In genomic region chr5:30616644-30617043, GRCm38 (mm10) we compare ENCODE assay signal across 15 mouse cellular contexts. TPM values are rescaled to one million over a fixed set of nuclear protein-coding genes. Genes with fewer than 3 reads are reported as not detected.
DNase-seq lines count a peak whose midpoint lies in the region; ATAC-seq and TF ChIP-seq lines count a peak whose summit lies in the region.
"Had no signal": no experiment of that assay in that cellular context is flagged by ENCODE, and none has a peak within 500 bp of the region (broad histone marks: within the 10 kb centered on the region; RNA-seq: fewer than 3 reads in every experiment).

No protein-coding gene starts in this region.

- peak overlapping the region; percentile 87 for H3K27ac ChIP-seq in heart, adult 2 months
- H3K27ac ChIP-seq in liver, adult 2 months (replicated peaks; ENCODE audit: insufficient read depth, low read depth, low read length) = peak overlapping the region; percentile 46
- H3K27ac ChIP-seq in brown adipose tissue, adult 24 weeks (replicated peaks; ENCODE audit: low read depth, low read length) = peak overlapping the region; percentile 65
- no peak overlapping the region for H3K27ac ChIP-seq in midbrain, embryonic 15.5 days
- H3K27ac ChIP-seq: limb, embryonic 12.5 days had no signal

- TF ChIP-seq POLR2A in heart, adult 2 months (IDR thresholded peaks at IDR 0.05; ENCODE audit: insufficient read depth, low read depth, low read length) = no peak
- no peak for TF ChIP-seq POLR2A in liver, adult 2 months (IDR thresholded peaks at IDR 0.05; ENCODE audit: extremely low read depth, insufficient read depth, low read length)

- no peaks in the 10 kb centered on the region for H3K9me3 ChIP-seq in midbrain, embryonic 15.5 days
- H3K9me3 ChIP-seq: limb, embryonic 12.5 days had no signal

- intact Hi-C loops in heart, adult 2 months (cut with DNase I) = loop anchor here (5.0 kb wide), 1 partner anchor 39 kb away; no protein-coding TSS in a partner anchor
- intact Hi-C loops in heart, postnatal 25 days (cut with DNase I) = no loop called here

- peaks cover 13% of the 10 kb centered on the region for H3K4me1 ChIP-seq in heart, adult 2 months (ENCODE audit: control insufficient read depth, insufficient read depth, low read length)
- peaks cover 23% of the 10 kb centered on the region for H3K4me1 ChIP-seq in liver, adult 2 months (ENCODE audit: control insufficient read depth, insufficient read depth, low read length)
- H3K4me1 ChIP-seq in brown adipose tissue, adult 24 weeks (ENCODE audit: control insufficient read depth, insufficient read depth, insufficient read length, low read length) = peaks cover 36% of the 10 kb centered on the region
- 0 out of 2 replicates have a peak, but pooled peaks cover 5% of the 10 kb centered on the region for H3K4me1 ChIP-seq in midbrain, embryonic 15.5 days

- no peak for DNase-seq in heart, adult 2 months
- DNase-seq in heart, postnatal 25 days (ENCODE audit: low spot score) = no peak
- DNase-seq in liver, adult 2 months (ENCODE audit: extremely low read depth, low read depth, low spot score) = peak; percentile 32
- no peak for DNase-seq in liver
- DNase-seq in left cerebral cortex, adult 11 months (ENCODE audit: low spot score) = no peak
- DNase-seq: gastrocnemius, postnatal 10 days; kidney, postnatal 14 days; lung, postnatal 10 days; right cerebral cortex, postnatal 4 days; thymus, postnatal 4 days had no signal

- H3K4me3 ChIP-seq in heart, adult 2 months = no peak overlapping the region
- H3K4me3 ChIP-seq in liver, adult 2 months (ENCODE audit: insufficient read depth, low read depth, low read length) = no peak overlapping the region
- no peak overlapping the region for H3K4me3 ChIP-seq in brown adipose tissue, adult 24 weeks (ENCODE audit: insufficient read depth, low read depth, low read length)
- no peak overlapping the region for H3K4me3 ChIP-seq in midbrain, embryonic 15.5 days
- H3K4me3 ChIP-seq: limb, embryonic 12.5 days had no signal

- ATAC-seq in midbrain, embryonic 15.5 days (replicated peaks) = 0 out of 2 replicates have a peak, but pooled peaks have one; percentile 38
- ATAC-seq: forebrain, embryonic 14.5 days had no signal

- TF ChIP-seq CTCF in heart, adult 2 months (IDR thresholded peaks at IDR 0.05) = no peak
- no peak for TF ChIP-seq CTCF in liver, adult 2 months (IDR thresholded peaks at IDR 0.05; ENCODE audit: low read depth, low read length)

- no peak overlapping the region for H3K9ac ChIP-seq in heart, adult 2 months (ENCODE audit: low read depth, low read length)
- no peak overlapping the region for H3K9ac ChIP-seq in liver, adult 2 months (ENCODE audit: low read depth, low read length)
- H3K9ac ChIP-seq in midbrain, embryonic 15.5 days = no peak overlapping the region
- H3K9ac ChIP-seq: limb, embryonic 12.5 days had no signal

- 37% methylated on average over 3 of the region's 3 CpGs for WGBS in heart, adult 2 months
- WGBS in liver, adult 2 months = 26% methylated on average over 3 of the region's 3 CpGs
- WGBS in midbrain, embryonic 15.5 days = 17% methylated on average over 3 of the region's 3 CpGs

- peaks cover 4% of the 10 kb centered on the region; the same call in 1 of the 2 replicates for H3K36me3 ChIP-seq in heart, adult 2 months (ENCODE audit: control insufficient read depth, insufficient read depth, low read length)
- H3K36me3 ChIP-seq in liver, adult 2 months (ENCODE audit: control insufficient read depth, insufficient read depth, low read length) = no peaks in the 10 kb centered on the region
- no peaks in the 10 kb centered on the region for H3K36me3 ChIP-seq in midbrain, embryonic 15.5 days (replicated peaks)
- H3K36me3 ChIP-seq: limb, embryonic 12.5 days had no signal

- no peaks in the 10 kb centered on the region for H3K79me2 ChIP-seq in heart, adult 2 months (replicated peaks; ENCODE audit: control insufficient read depth, insufficient read depth, low read length)
- no peaks in the 10 kb centered on the region for H3K79me2 ChIP-seq in liver, adult 2 months (ENCODE audit: control insufficient read depth, insufficient read depth, low read length)

- no peak for TF ChIP-seq EP300 in heart, adult 2 months (IDR thresholded peaks at IDR 0.05; ENCODE audit: insufficient read depth, low read depth, low read length)

- no peaks in the 10 kb centered on the region for H3K27me3 ChIP-seq in heart, adult 2 months (ENCODE audit: control insufficient read depth, insufficient read depth, low read length)
- no peaks in the 10 kb centered on the region for H3K27me3 ChIP-seq in liver, adult 2 months (ENCODE audit: control insufficient read depth, insufficient read depth, low read length)
- H3K27me3 ChIP-seq in midbrain, embryonic 15.5 days (replicated peaks) = peaks cover 13% of the 10 kb centered on the region

- H3K4me2 ChIP-seq in midbrain, embryonic 15.5 days = no peak overlapping the region
- H3K4me2 ChIP-seq: limb, embryonic 12.5 days had no signal

RNA-seq across cellular contexts. Expression of gene Kcnk3, which starts 28.7 kb away (rescaled TPM):
- 100 to 1,000 TPM; 259 to 300 TPM for total RNA-seq in heart, adult 2 months (2021)
- 382 and 432 TPM in 2 replicates for polyA plus RNA-seq in heart, adult 2 months (2012; rRNA removed)
- 100 to 1,000 TPM; 250 to 251 TPM for total RNA-seq in heart, postnatal 25 days (2021)
- 0.18 and 1.0 TPM in 2 replicates for total RNA-seq in liver, adult 2 months (2014; rRNA removed)
- 0.61 and 3.2 TPM in 2 replicates for polyA plus RNA-seq in liver, adult 2 months (2012; rRNA removed)
- 118 and 132 TPM in 2 replicates for polyA plus RNA-seq in brown adipose tissue, adult 24 weeks (2012; ENCODE audit: insufficient read depth, insufficient read length, missing spikeins)
- 6.7 and 7.4 TPM in 2 replicates for polyA plus RNA-seq in midbrain, embryonic 15.5 days (2015; fragmentation: Nextera tagmentation; extraction: Ambion mirVana)
- total RNA-seq: common myeloid progenitor, adult 5-6 weeks had no signal

RNA-seq across cellular contexts. Expression of gene Slc35f6, which starts 31.1 kb away (rescaled TPM):
- total RNA-seq in heart, adult 2 months (2021) = 10 to 100 TPM; 47.2 to 49.9 TPM
- 119 and 154 TPM in 2 replicates for polyA plus RNA-seq in heart, adult 2 months (2012; rRNA removed)
- total RNA-seq in heart, postnatal 25 days (2021) = 10 to 100 TPM; 44.1 to 47.2 TPM
- 16.2 and 19.0 TPM in 2 replicates for total RNA-seq in liver, adult 2 months (2014; rRNA removed)
- 44.3 and 55.4 TPM in 2 replicates for polyA plus RNA-seq in liver, adult 2 months (2012; rRNA removed)
- polyA plus RNA-seq in brown adipose tissue, adult 24 weeks (2012; ENCODE audit: insufficient read depth, insufficient read length, missing spikeins) = 20.9 and 21.8 TPM in 2 replicates
- polyA plus RNA-seq in midbrain, embryonic 15.5 days (2015; fragmentation: Nextera tagmentation; extraction: Ambion mirVana) = 33.0 and 33.1 TPM in 2 replicates

RNA-seq across cellular contexts. Expression of gene Cenpa, which starts 49.9 kb away (rescaled TPM):
- total RNA-seq in heart, adult 2 months (2021) = 10 to 100 TPM; 43.9 to 51.0 TPM
- 51.3 and 69.7 TPM in 2 replicates for polyA plus RNA-seq in heart, adult 2 months (2012; rRNA removed)
- total RNA-seq in heart, postnatal 25 days (2021) = 10 to 100 TPM; 42.0 to 43.0 TPM
- total RNA-seq in liver, adult 2 months (2014; rRNA removed) = 5.3 and 6.8 TPM in 2 replicates
- 5.7 and 8.0 TPM in 2 replicates for polyA plus RNA-seq in liver, adult 2 months (2012; rRNA removed)
- 4.2 and 13.7 TPM in 2 replicates for polyA plus RNA-seq in brown adipose tissue, adult 24 weeks (2012; ENCODE audit: insufficient read depth, insufficient read length, missing spikeins)
- 39.4 and 45.3 TPM in 2 replicates for polyA plus RNA-seq in midbrain, embryonic 15.5 days (2015; fragmentation: Nextera tagmentation; extraction: Ambion mirVana)

Comparison
In these comparisons a context has a peak if more than half of its experiments do, and no peak if none do; other contexts are left out.
1. RNA of gene Kcnk3, which starts 28.7 kb away (polyA plus RNA-seq): 382 to 432 TPM in heart, adult 2 months and 118 to 132 TPM in brown adipose tissue, adult 24 weeks; 6.7 to 7.4 TPM in midbrain, embryonic 15.5 days and 0.61 to 3.2 TPM in liver, adult 2 months; every median in the first group is over 10 times any median in the second.